Mouse (Mus musculus) hindbrain, postnatal 0 days (tissue): ENCODE data around the gene 2210016L21Rik. TPM values are rescaled to one million over a fixed set of nuclear protein-coding genes. Genes with fewer than 3 reads are reported as not detected.
"Not testable (repeated sequence)": the region's sequence is repeated elsewhere in the genome, so short reads cannot be mapped to it uniquely, and the experiment has no call there.

Source experiments
- ATAC-seq: fragments of 200-750 bp; cut with Nextera tagmentation; 2 replicates; pipeline ENCODE4 v1.8.0; 2017; ENCODE audit warnings: mild to moderate bottlenecking, moderate TSS enrichment, moderate library complexity
- DNase-seq: peaks from one replicate; pipeline ENCODE4 v3.0.0-alpha.2; 2015; ENCODE audit warnings: low spot score
- H3K27ac ChIP-seq: fragments of 300-500 bp; sonication (generic); 2 replicates; pipeline ENCODE4 v1.5.1; 2014; ENCODE audit warnings: mild to moderate bottlenecking
- H3K27me3 ChIP-seq: fragments of 300-500 bp; sonication (generic); 2 replicates; pipeline ENCODE4 v1.6.1; 2014; ENCODE audit warnings: low read length, mixed read lengths; ENCODE audit not compliant: insufficient read depth
- H3K36me3 ChIP-seq: fragments of 300-500 bp; sonication (generic); 2 replicates; pipeline ENCODE4 v1.6.1; 2014; ENCODE audit warnings: low read length, mixed read lengths; ENCODE audit not compliant: insufficient read depth
- H3K4me1 ChIP-seq: fragments of 300-500 bp; sonication (generic); 2 replicates; pipeline ENCODE4 v1.6.1; 2014; ENCODE audit warnings: antibody characterized with exemption, low read length, mixed read lengths; ENCODE audit not compliant: insufficient read depth
- H3K4me2 ChIP-seq: fragments of 300-500 bp; sonication (generic); 2 replicates; pipeline ENCODE4 v1.6.1; 2014; ENCODE audit warnings: low read depth, mild to moderate bottlenecking, low read length, moderate library complexity, mixed read lengths
- H3K4me3 ChIP-seq: fragments of 300-500 bp; sonication (generic); 2 replicates; pipeline ENCODE4 v1.5.1; 2014; ENCODE audit warnings: low read length
- H3K9ac ChIP-seq: fragments of 300-500 bp; sonication (generic); replicated peaks from 2 replicates; pipeline ENCODE4 v1.6.1; 2014; ENCODE audit warnings: mild to moderate bottlenecking, low read length, moderate library complexity, mixed read lengths
- H3K9me3 ChIP-seq: fragments of 300-500 bp; sonication (generic); 2 replicates; pipeline ENCODE4 v1.6.1; 2016; ENCODE audit warnings: low read length, mixed read lengths
- CTCF ChIP-seq: IDR thresholded peaks from 2 replicates; pipeline ENCODE4 v1.5.1; 2016; ENCODE audit warnings: antibody characterized with exemption, control low read depth, low read depth
- WGBS: fragments of 180-500 bp; shearing (Covaris S2); extraction: QIAGEN DNeasy Blood & Tissue Kit; methylation state at CpG from one replicate; pipeline ENCODE4 v1.1.7; 2014; 5-methylcytosine and 5-hydroxymethylcytosine counted together
- polyA plus RNA-seq: library from polyadenylated mRNA; unstranded; fragments of >200 nt; fragmentation: Nextera tagmentation; extraction: Ambion mirVana; gene quantifications from 2 replicates; pipeline ENCODE4 v1.2.1, GENCODE M21; 2015
- total RNA-seq: library from RNA; depleted of rRNA; stranded (reverse); fragments of >200 nt; gene quantifications from 2 replicates; pipeline ENCODE4 v1.2.3, GENCODE M21; 2014

The 2210016L21Rik gene
- total and polyA plus RNA-seq, 2 experiments from 2014 or later: 53.0 to 178 TPM

- not testable (repeated sequence) for H3K9me3 ChIP-seq, H3K4me3 ChIP-seq, H3K27me3 ChIP-seq, H3K9ac ChIP-seq, H3K27ac ChIP-seq, H3K4me1 ChIP-seq, H3K36me3 ChIP-seq, ATAC-seq, DNase-seq
- H3K4me2 ChIP-seq: peak overlapping the region; percentile 73; the same call in 1 of the 2 replicates
- peak; percentile 37; the same call in 1 of the 2 replicates for TF ChIP-seq CTCF
- 62% methylated on average over 3 of the region's 3 CpGs for WGBS
These were observed 820 bp upstream of the 2210016L21Rik start for GRCm38 (mm10) chr5:114941138-114941537.

GRCm38 (mm10) chr5:114942766-114943130, 790 bp downstream of the 2210016L21Rik start:
- Histone ChIP-seq H3K9me3 (no peaks in the 10 kb centered on the region), H3K27ac (peak overlapping the region; percentile 93), H3K36me3 (peaks cover 20% of the 10 kb centered on the region), H3K4me2 (peak overlapping the region; percentile 73), H3K4me3 (peak overlapping the region; percentile 92), H3K4me1 (peaks cover 5% of the 10 kb centered on the region), H3K9ac (peak overlapping the region; percentile 92), H3K27me3 (no peaks in the 10 kb centered on the region)
- no peak for DNase-seq
- ATAC-seq: no peak
- TF ChIP-seq CTCF: no peak
- 32% methylated on average over 4 of the region's 4 CpGs for WGBS

- H3K9ac ChIP-seq: no peak overlapping the region
- ATAC-seq (no peak), DNase-seq (no peak)
- H3K27ac ChIP-seq: no peak overlapping the region
- peaks cover 36% of the 10 kb centered on the region for H3K36me3 ChIP-seq
- H3K9me3 ChIP-seq: no peaks in the 10 kb centered on the region
- H3K4me2 ChIP-seq: no peak overlapping the region
- TF ChIP-seq CTCF: no peak
- H3K27me3 ChIP-seq: no peaks in the 10 kb centered on the region
- 97% methylated on average over 10 of the region's 10 CpGs for WGBS
- H3K4me3 ChIP-seq: no peak overlapping the region
- peaks cover 5% of the 10 kb centered on the region for H3K4me1 ChIP-seq
These were observed 3.1 kb downstream of the 2210016L21Rik start for GRCm38 (mm10) chr5:114945072-114945471.

- no peak for TF ChIP-seq CTCF
- Histone ChIP-seq H3K4me3 (no peak overlapping the region), H3K27ac (peak overlapping the region; percentile 32; the same call in 1 of the 2 replicates), H3K9ac (no peak overlapping the region), H3K4me2 (no peak overlapping the region), H3K36me3 (peaks cover 36% of the 10 kb centered on the region), H3K9me3 (no peaks in the 10 kb centered on the region), H3K27me3 (no peaks in the 10 kb centered on the region), H3K4me1 (no peaks in the 10 kb centered on the region)
- 0 out of 2 replicates have a peak, but pooled peaks have one; percentile 18 for ATAC-seq
- peak; percentile 60 for DNase-seq
- WGBS: 27% methylated on average over 6 of the region's 6 CpGs
These were observed 6.9 kb downstream of the 2210016L21Rik start for GRCm38 (mm10) chr5:114948891-114949290.

- Histone ChIP-seq H3K27me3 (no peaks in the 10 kb centered on the region), H3K36me3 (peaks cover 36% of the 10 kb centered on the region), H3K9me3 (no peaks in the 10 kb centered on the region), H3K27ac (peak overlapping the region; percentile 32; the same call in 1 of the 2 replicates), H3K4me3 (no peak overlapping the region), H3K4me1 (no peaks in the 10 kb centered on the region), H3K4me2 (no peak overlapping the region), H3K9ac (0 out of 2 replicates have a peak overlapping the region, but pooled peaks have one; percentile 5)
- peak; percentile 51 for DNase-seq
- WGBS: 26% methylated on average over 5 of the region's 5 CpGs
- TF ChIP-seq CTCF: no peak
- ATAC-seq: peak; percentile 31; the same call in 1 of the 2 replicates
These were observed 7.4 kb downstream of the 2210016L21Rik start for GRCm38 (mm10) chr5:114949316-114949715.

- no peak for TF ChIP-seq CTCF
- Histone ChIP-seq H3K27me3 (no peaks in the 10 kb centered on the region), H3K36me3 (peaks cover 36% of the 10 kb centered on the region), H3K4me2 (no peak overlapping the region), H3K27ac (peak overlapping the region; percentile 32; the same call in 1 of the 2 replicates), H3K4me3 (no peak overlapping the region), H3K9me3 (no peaks in the 10 kb centered on the region), H3K4me1 (no peaks in the 10 kb centered on the region), H3K9ac (0 out of 2 replicates have a peak overlapping the region, but pooled peaks have one; percentile 5)
- no peak for ATAC-seq
- 48% methylated on average over 9 of the region's 9 CpGs for WGBS
- no peak for DNase-seq
These were observed 7.9 kb downstream of the 2210016L21Rik start for GRCm38 (mm10) chr5:114949812-114950211.

GRCm38 (mm10) chr5:114950669-114951068, 8.7 kb downstream of the 2210016L21Rik start:
- WGBS: 65% methylated on average over 12 of the region's 12 CpGs
- Histone ChIP-seq H3K27ac (no peak overlapping the region), H3K4me2 (no peak overlapping the region), H3K9ac (no peak overlapping the region), H3K4me3 (no peak overlapping the region), H3K9me3 (no peaks in the 10 kb centered on the region), H3K27me3 (no peaks in the 10 kb centered on the region), H3K4me1 (no peaks in the 10 kb centered on the region), H3K36me3 (peaks cover 36% of the 10 kb centered on the region)
- DNase-seq: no peak
- no peak for ATAC-seq
- no peak for TF ChIP-seq CTCF
